Comparison of ENCODE assay signal across 8 mouse cellular contexts in the genomic region with DNA sequence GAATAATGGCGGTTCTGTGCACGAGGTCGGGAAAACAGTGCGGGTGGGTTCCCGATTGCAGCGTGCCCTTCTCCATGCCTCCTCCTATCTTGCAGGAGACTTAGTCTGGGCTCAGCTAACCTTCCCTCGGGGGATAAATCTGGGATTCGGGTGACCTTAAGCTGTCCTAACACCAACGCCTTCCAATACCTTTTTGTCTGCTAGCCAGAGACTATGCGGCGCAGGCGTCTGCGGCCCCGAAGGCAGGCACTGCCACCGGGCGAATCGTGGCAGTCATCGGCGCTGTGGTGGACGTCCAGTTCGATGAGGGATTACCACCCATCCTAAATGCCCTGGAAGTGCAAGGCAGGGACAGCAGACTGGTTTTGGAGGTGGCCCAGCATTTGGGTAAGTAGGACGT. TPM values are rescaled to one million over a fixed set of nuclear protein-coding genes. Genes with fewer than 3 reads are reported as not detected.
DNase-seq lines count a peak whose midpoint lies in the region; ATAC-seq and TF ChIP-seq lines count a peak whose summit lies in the region.

No protein-coding gene starts in this region.

- peak overlapping the region; percentile 80 for H3K27ac ChIP-seq in cortical plate, adult 2 months (ENCODE audit: insufficient read depth, low read length)
- H3K27ac ChIP-seq in hindbrain, embryonic 12.5 days: peak overlapping the region; percentile 81
- H3K27ac ChIP-seq in liver, postnatal 0 days (ENCODE audit: low read depth): peak overlapping the region; percentile 85
- H3K27ac ChIP-seq in small intestine, adult 2 months (ENCODE audit: insufficient read depth, low read depth, low read length): peak overlapping the region; percentile 84

- peak overlapping the region; percentile 97 for H3K4me2 ChIP-seq in hindbrain, embryonic 12.5 days (replicated peaks)
- peak overlapping the region; percentile 80 for H3K4me2 ChIP-seq in liver, postnatal 0 days (ENCODE audit: low read depth, low read length)

- peak; percentile 4 for ATAC-seq in hindbrain, embryonic 12.5 days (ENCODE audit: low FRiP score)
- ATAC-seq in liver, postnatal 0 days: no peak

- no peak for TF ChIP-seq EP300 in liver, postnatal 0 days (IDR thresholded peaks at IDR 0.05; ENCODE audit: low read depth)

- no peaks in the 10 kb centered on the region for H3K9me3 ChIP-seq in hindbrain, embryonic 12.5 days (replicated peaks)
- H3K9me3 ChIP-seq in liver, postnatal 0 days (ENCODE audit: low read length): no peaks in the 10 kb centered on the region

- WGBS in hindbrain, embryonic 12.5 days: under 1% methylated on average over 22 of the region's 22 CpGs
- WGBS in liver, postnatal 0 days (ENCODE audit: insufficient replicate concordance): 2% methylated on average over 22 of the region's 22 CpGs
- WGBS in small intestine, adult 2 months: under 1% methylated on average over 22 of the region's 22 CpGs

- H3K4me1 ChIP-seq in cortical plate, adult 2 months (ENCODE audit: control insufficient read depth, insufficient read depth, low read length): peaks cover 5% of the 10 kb centered on the region
- H3K4me1 ChIP-seq in hindbrain, embryonic 12.5 days: peaks cover 17% of the 10 kb centered on the region
- H3K4me1 ChIP-seq in liver, postnatal 0 days (ENCODE audit: insufficient read depth): peaks cover 21% of the 10 kb centered on the region
- peaks cover 5% of the 10 kb centered on the region; the same call in 1 of the 2 replicates for H3K4me1 ChIP-seq in small intestine, adult 2 months (ENCODE audit: control insufficient read depth, insufficient read depth, insufficient read length, low read length)

- TF ChIP-seq CTCF in cortical plate, adult 2 months (IDR thresholded peaks at IDR 0.05; ENCODE audit: extremely low read depth, insufficient read depth, low read length): no peak
- TF ChIP-seq CTCF in liver, postnatal 0 days (IDR thresholded peaks at IDR 0.05; ENCODE audit: low read depth): no peak
- no peak; the same call in 1 of the 2 replicates for TF ChIP-seq CTCF in small intestine, adult 2 months (IDR thresholded peaks at IDR 0.05; ENCODE audit: extremely low read depth, insufficient read length, insufficient replicate concordance, low read depth, low read length)

- no peaks in the 10 kb centered on the region for H3K27me3 ChIP-seq in hindbrain, embryonic 12.5 days
- no peaks in the 10 kb centered on the region for H3K27me3 ChIP-seq in liver, postnatal 0 days (ENCODE audit: insufficient read depth, low read length)
- H3K27me3 ChIP-seq in small intestine, adult 2 months (ENCODE audit: control insufficient read depth, insufficient read depth, low read length): no peaks in the 10 kb centered on the region

- H3K4me3 ChIP-seq in cortical plate, adult 2 months (ENCODE audit: insufficient read depth, low read length): peak overlapping the region; percentile 87
- peak overlapping the region; percentile 95 for H3K4me3 ChIP-seq in hindbrain, embryonic 12.5 days
- H3K4me3 ChIP-seq in liver, postnatal 0 days (ENCODE audit: low read depth, low read length): peak overlapping the region; percentile 80
- peak overlapping the region; percentile 81 for H3K4me3 ChIP-seq in small intestine, adult 2 months (ENCODE audit: low read depth, low read length)

- TF ChIP-seq POLR2A in cortical plate, adult 2 months (IDR thresholded peaks at IDR 0.05; ENCODE audit: extremely low read depth, insufficient read depth, low read length): 0 out of 2 replicates have a peak, but pooled peaks have one; percentile 6
- TF ChIP-seq POLR2A in small intestine, adult 2 months (IDR thresholded peaks at IDR 0.05; ENCODE audit: low read depth, low read length): no peak

- peak overlapping the region; percentile 99 for H3K9ac ChIP-seq in hindbrain, embryonic 12.5 days
- H3K9ac ChIP-seq in liver, postnatal 0 days (replicated peaks): peak overlapping the region; percentile 94

- peaks cover 39% of the 10 kb centered on the region for H3K36me3 ChIP-seq in hindbrain, embryonic 12.5 days
- H3K36me3 ChIP-seq in liver, postnatal 0 days (replicated peaks; ENCODE audit: insufficient read depth, low read length): peaks cover 38% of the 10 kb centered on the region
- peaks cover 42% of the 10 kb centered on the region for H3K36me3 ChIP-seq in small intestine, adult 2 months (ENCODE audit: control insufficient read depth, insufficient read depth, low read length)

- peak; percentile 28 for DNase-seq in layer of hippocampus, adult 9-11 months
- DNase-seq in layer of hippocampus, postnatal 14 days (ENCODE audit: low spot score in 2 of 2): no peak
- DNase-seq in Muller cell, postnatal 12 days (ENCODE audit: inconsistent ontology term): peak; percentile 8
- DNase-seq in liver, postnatal 0 days: peak; percentile 51
- DNase-seq in embryo, embryonic 9.5 days (ENCODE audit: extremely low spot score): no peak

RNA-seq across cellular contexts. Expression of gene Atp5b, which starts 0.6 kb away (rescaled TPM):
- total RNA-seq in layer of hippocampus, postnatal 14 days (2021): 1,000 to 10,000 TPM; 1,880 to 1,915 TPM
- 1,438 and 1,451 TPM in 2 replicates for polyA plus RNA-seq in cortical plate, adult 2 months (2012; rRNA removed)
- polyA plus RNA-seq in hindbrain, embryonic 12.5 days (2016; fragmentation: Nextera tagmentation; extraction: Ambion mirVana): 1,948 and 1,970 TPM in 2 replicates
- polyA plus RNA-seq in liver, postnatal 0 days (2015; fragmentation: Nextera tagmentation; extraction: Ambion mirVana): 1,808 and 1,865 TPM in 2 replicates
- 4,528 and 5,521 TPM in 2 replicates for polyA plus RNA-seq in small intestine, adult 2 months (2012; rRNA removed)

RNA-seq across cellular contexts. Expression of gene Baz2a, which starts 7.7 kb away (rescaled TPM):
- total RNA-seq in layer of hippocampus, postnatal 14 days (2021): 10 to 100 TPM; 35.1 to 36.8 TPM
- 30.2 and 32.1 TPM in 2 replicates for polyA plus RNA-seq in cortical plate, adult 2 months (2012; rRNA removed)
- 12.8 and 15.4 TPM in 2 replicates for polyA plus RNA-seq in hindbrain, embryonic 12.5 days (2016; fragmentation: Nextera tagmentation; extraction: Ambion mirVana)
- 4.3 and 5.4 TPM in 2 replicates for polyA plus RNA-seq in liver, postnatal 0 days (2015; fragmentation: Nextera tagmentation; extraction: Ambion mirVana)
- polyA plus RNA-seq in small intestine, adult 2 months (2012; rRNA removed): 14.1 and 30.8 TPM in 2 replicates

RNA-seq across cellular contexts. Expression of gene Ptges3, which starts 24.9 kb away (rescaled TPM):
- 100 to 1,000 TPM; 138 to 149 TPM for total RNA-seq in layer of hippocampus, postnatal 14 days (2021)
- polyA plus RNA-seq in cortical plate, adult 2 months (2012; rRNA removed): 66.9 and 67.7 TPM in 2 replicates
- 495 and 513 TPM in 2 replicates for polyA plus RNA-seq in hindbrain, embryonic 12.5 days (2016; fragmentation: Nextera tagmentation; extraction: Ambion mirVana)
- polyA plus RNA-seq in liver, postnatal 0 days (2015; fragmentation: Nextera tagmentation; extraction: Ambion mirVana): 193 and 194 TPM in 2 replicates
- polyA plus RNA-seq in small intestine, adult 2 months (2012; rRNA removed): 27.7 and 38.1 TPM in 2 replicates

RNA-seq across cellular contexts. Expression of gene Naca, which starts 48.3 kb away (rescaled TPM):
- 100 to 1,000 TPM; 321 to 339 TPM for total RNA-seq in layer of hippocampus, postnatal 14 days (2021)
- 175 and 177 TPM in 2 replicates for polyA plus RNA-seq in cortical plate, adult 2 months (2012; rRNA removed)
- 673 and 675 TPM in 2 replicates for polyA plus RNA-seq in hindbrain, embryonic 12.5 days (2016; fragmentation: Nextera tagmentation; extraction: Ambion mirVana)
- 384 and 394 TPM in 2 replicates for polyA plus RNA-seq in liver, postnatal 0 days (2015; fragmentation: Nextera tagmentation; extraction: Ambion mirVana)
- 134 and 160 TPM in 2 replicates for polyA plus RNA-seq in small intestine, adult 2 months (2012; rRNA removed)

Comparison
In these comparisons a context has a peak if more than half of its experiments do, and no peak if none do; other contexts are left out.
1. DNase-seq: peak in layer of hippocampus, adult 9-11 months (single experiment), Muller cell, postnatal 12 days (single experiment) and liver, postnatal 0 days (single experiment); none in layer of hippocampus, postnatal 14 days (0 of 2) and embryo, embryonic 9.5 days (single experiment).
2. Peak in every context shown above with its lines, with median percentiles within 50 percentile points of each other: H3K27ac ChIP-seq and H3K4me3 ChIP-seq.